Mouse (Mus musculus) neural tube, embryonic 10.5 days (tissue): ENCODE data around the gene Auh.

Experiments used
- DNase-seq: peaks from one replicate; pipeline ENCODE4 v3.0.0-alpha.2; 2017; ENCODE audit warnings: low spot score; ENCODE audit errors: extremely low spot score

The Auh gene

DNA sequence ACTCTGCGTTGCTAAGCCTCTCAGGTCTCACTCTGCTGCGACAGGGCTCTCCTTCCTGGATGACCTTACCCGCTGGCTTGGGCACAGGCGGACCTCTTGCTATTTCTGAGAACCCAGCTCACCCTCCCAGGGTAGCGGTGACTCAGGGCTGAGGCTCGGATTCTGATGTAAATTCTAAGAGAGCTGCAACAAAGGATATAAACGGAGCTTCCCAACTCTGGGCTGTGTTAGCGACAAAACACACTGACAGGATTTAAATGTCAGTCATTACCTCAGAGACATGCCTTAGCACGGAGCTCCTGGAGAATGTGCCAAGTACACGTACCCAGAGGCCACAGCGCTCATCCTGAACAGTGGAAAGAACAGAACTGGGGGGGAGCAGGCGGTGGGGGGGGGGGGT lies 49.6 kb downstream of the Auh start:
- no peak for DNase-seq

DNA sequence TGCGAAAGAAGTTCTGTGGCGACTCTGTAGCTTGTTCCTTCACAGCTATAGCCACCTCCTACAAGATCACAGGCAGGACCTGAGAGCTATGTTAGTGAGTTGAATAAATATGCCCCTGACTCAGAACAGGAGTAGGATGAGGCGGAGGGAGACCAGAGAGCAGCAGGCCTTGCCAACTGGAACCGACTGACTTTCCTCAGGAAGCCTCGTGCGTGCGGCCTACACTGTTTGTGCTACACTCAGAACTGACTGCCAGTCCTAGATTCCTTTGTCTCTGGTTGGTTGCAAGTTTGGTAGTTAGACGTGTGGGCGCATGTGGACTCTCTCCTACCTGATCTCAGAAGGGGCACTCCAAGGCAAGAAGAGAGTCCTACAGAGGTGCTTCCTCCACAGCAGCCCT lies 50.2 kb downstream of the Auh start:
- no peak for DNase-seq

DNA sequence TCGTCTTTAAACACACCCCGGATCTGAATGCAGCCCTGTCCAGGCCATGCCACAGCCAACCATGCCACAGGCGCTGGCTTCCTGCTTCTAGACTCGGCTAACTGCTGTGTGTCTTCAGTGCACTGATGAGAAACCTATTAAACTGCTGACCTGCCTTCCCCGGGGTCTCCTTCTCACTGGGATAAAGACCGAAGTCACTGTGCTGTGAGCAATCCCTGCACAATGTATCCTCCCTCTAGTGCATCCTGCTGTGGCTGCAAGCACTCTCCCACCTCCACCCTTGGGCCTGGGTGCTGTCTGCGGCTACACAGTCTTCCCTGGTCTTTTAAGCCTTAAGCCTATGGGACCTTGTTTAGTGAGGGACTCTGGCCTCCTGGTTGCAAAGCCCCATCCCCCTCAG lies 50.7 kb downstream of the Auh start:
- DNase-seq: no peak

DNA sequence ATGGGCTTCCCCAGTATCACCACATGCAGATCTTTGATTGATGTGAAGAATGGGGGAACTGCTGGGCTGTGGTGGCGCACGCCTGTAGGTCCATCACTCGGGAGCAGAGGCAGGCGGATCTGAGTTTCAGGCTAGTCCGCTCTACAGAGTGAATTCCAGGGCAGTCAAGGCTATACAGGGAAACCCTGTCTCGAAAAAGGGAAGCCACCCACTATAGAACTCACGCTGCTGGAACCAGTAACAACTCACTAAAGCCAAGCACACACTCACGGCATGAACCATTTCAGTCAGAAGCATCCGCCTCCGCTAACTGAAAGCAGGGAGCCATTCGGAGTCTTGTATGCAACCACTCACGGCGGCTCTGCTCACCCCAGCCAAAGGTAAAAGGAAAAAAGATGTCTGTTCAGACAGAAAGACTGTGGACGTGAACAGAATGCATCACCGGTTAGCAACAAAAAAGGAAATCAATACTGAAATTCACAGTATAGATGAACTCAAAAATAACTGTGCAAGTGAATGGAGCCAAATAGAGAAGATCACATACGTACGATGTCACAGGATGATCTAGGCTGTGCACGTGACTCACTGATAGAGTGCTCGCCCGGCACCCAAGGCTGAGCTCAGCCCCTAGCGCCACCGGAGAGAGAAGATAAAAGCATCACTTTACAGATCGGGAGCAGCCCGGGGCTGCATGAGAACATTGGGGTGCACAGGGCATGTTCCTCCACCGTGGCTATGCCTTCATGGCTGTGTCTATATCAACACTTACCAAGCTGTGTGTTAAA lies 53.7 kb downstream of the Auh start:
- DNase-seq: no peak

DNA sequence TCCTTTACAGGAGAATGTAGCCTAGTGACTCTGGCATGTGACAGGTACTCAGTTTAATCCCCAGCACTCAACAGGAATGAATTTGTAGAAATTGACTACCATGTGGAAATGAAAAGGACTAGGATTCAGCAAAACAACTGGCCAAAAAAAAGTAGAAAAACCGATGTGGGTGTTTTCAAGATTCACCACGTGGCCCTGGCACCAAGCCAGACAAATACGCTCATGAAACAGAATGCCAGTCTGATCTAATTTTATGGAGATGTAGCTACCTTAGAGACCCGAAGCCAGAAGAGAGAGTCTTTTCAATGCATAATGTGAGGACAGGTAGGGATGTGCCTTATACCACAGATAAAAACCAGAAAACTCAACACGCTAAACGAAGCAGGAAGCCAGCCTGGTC lies 54.4 kb downstream of the Auh start:
- DNase-seq: no peak

DNA sequence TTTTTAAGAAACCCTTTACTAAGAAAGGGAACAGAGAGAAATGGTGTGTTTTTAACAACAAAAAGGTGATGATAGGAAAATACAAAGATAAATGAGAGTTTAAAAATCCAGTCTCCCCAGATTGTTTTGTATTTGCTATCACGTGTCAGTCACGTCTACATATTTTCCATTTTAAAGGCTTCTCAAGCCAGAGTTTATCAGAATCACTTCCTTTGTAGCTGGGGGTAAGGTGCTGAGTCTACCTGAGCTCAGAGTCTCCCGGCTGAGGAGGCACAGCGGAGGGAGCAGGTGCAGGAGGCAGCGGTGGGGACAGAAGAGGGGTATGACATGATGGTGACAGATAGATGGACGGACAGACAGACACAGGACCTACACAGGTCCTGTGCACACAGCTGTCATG lies 55.1 kb downstream of the Auh start:
- DNase-seq: no peak

DNA sequence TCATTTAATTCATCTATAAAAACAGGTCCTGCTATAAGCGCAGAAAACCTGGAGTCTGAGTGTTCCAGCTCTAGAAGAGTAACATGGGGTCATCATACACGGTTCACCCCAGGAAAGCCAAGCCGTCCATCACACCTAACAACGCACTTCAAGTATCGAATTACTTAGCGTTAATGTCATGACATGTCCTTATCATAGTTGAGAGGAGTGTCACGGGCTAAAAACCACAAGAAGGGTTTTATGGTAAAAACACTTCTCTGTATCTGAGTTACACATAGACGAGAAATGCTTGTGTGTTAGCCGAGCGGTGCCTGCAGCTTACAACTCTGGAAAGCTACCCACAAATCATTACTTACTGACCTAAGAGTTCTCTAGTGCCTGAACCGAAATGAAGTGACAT lies 55.6 kb downstream of the Auh start:
- no peak for DNase-seq

DNA sequence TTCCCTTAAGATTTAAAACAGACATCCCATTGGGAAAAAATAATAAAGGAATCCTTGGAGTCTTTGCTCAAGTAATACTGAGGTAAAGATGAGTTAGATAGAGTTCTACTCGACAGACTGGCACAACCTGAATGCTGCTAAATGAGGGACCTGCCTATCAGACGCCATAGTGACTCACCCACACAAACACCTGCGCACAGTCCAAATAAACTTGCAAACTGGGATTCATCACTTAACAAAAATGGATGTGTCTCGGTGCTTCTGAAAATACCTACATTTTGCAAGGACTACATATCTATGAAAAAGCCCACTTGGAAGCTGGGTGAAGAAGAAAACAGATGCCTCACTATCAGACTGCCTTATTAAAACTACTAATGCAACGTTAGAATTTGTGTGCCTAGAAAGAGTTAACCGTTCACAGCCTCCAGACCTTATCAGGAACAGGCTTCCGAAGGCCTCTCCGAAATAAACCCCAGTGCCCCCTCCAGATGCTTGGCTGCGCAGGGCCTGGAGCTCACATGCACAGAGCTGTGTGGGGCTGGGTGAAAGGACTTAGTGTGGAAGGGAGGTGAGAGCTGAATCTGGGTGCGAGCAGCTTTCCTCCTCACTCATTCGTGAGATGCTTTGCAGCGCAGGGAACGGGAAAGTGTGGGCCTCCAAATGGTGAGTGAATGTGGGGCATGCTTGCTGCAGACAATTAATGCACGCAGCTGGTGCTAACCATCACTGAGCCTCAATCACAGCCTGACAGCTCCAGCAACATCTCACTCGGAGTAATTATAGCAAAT lies 63.3 kb downstream of the Auh start:
- DNase-seq: no peak

DNA sequence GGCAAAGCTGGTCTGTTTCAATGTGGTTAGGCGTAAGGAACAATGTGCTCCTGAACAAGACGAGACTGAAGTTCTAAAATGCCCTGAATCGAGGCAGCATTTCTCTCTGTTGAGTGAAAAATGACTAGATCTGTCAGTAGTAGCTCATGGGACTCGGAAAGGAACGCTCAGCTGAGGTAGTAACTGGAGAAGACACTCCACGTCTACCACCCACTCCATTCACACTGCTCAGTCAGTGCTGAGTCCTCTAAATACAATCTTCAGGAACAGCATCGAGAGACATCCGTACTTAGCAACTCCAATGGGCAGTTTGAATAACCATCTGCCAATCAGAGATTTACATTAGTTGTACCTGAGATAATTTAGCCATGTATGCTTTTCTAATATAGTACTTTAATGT lies 66.0 kb downstream of the Auh start:
- no peak for DNase-seq

DNA sequence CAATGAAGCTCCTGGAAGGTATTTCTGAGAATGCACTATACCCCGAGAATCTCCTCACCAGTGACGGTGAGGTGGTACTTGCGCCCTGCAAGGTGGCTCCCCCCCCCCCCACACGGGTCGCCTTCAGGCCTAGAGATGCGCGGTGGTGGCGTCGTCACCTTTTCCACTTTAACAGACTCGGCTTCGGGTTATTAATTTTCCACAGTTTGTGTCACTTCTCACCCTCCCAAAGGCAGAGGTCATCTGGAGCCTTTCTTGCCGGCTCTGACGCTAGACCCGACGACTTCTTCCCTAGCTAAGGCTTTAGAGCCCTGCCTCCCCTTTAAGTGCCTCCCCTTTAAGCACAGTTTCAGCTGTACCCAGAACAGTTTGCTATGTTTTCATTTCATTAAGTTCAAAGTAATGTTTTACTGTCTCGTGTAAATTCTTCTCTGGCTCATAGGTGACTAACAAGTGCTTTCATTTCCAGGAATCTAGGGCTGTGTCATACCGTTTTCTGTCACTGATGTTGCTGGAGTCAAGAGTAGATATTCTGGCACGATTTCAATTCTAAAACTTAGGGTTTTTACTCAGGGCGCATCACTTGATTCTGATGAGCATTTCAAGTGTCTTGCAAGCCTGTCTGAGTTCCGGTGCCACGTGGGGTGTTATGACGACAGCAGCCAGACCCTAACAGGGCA lies 69.3 kb downstream of the Auh start:
- DNase-seq: no peak

DNA sequence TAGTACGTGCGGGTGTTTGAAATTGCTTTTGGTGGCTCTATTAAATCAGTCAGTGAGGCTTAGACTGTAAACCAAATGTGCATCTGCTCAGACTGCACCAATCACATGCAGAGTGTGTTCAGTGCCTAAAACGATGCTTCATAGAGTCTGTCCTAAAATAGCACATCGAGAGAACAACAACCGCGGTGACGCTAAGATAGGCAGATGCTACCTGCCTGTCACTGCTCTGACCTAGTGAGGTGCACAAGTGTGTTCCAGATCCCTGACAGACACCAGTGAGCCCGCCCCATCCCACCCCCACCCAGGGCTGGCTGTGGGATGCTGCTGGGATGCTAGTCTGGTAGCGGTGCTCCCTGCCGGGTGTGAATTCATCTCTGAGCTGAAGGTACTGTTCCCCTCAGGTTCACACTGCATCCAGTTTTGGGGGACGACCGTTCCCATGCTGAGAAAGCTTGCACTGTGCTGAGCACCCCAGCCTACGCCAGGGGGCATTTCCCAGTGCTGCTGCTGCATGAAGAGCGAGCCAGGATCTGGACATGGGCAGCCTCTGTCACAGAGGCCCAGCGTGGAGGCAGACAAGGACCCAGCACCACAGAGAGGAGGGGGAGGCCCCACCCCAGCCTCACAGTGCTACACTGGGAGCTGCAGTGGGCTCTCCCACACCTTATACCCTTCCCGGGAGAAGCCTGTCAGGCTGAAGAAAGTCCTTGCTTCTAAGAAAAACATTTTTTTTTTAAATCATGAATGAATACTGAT lies 70.2 kb downstream of the Auh start:
- no peak for DNase-seq

DNA sequence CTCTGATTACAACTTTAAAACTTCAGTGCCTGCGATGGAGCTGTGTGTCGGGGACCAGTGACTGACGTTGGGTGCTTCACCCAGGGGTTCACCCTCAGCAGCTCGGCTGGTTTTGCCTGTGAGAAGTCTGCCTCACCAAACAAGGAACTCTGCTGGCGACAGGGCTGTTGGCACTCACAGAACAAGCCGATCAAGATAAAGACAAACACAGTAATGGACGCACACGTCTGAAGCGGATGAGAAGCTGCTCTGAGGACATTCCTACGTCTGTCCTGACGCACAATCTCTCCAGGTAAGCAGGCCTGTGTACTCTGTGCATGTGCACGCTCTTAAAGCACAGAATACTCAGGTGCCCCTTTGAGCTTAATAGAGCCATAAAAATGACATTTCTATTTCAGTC lies 71.1 kb downstream of the Auh start:
- no peak for DNase-seq

DNA sequence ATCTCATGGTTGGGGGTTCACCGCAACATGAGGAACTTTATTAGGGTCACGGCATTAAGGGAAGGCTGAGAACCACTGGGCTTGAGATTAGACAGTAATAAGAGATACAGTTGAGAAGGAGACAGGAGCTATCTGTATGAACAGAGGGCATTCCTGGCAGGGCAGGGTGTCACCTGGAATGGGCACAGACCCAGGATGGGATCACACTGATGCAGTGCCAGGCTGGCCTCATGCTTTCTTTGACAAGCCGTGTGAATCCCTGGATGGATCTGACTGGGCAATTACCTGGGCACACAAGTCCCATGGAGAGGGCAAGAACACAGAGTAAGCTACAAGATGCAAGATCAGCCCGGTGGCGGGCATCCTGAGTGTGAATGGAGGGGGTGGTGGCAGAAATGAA lies 71.7 kb downstream of the Auh start:
- no peak for DNase-seq

DNA sequence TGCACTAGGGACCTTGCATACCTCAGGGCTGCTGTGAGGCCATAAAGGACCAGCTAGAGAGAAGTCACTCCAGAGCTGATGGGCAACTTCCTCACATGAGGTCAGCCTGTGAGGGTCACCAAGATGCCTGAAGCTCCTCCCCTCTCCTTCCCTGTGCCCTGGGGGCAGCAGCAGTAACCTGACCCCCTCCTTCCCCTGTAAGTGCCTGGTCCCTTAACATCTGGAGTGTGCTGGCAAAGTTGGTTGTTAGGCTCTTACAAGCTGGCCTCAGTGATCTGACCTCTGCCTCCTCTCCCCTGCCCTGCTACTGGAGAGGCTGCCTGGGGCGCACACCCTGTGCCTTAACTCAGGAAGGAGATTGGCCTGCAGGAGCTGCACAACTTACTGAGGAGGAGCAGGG lies 75.9 kb downstream of the Auh start:
- no peak for DNase-seq

DNA sequence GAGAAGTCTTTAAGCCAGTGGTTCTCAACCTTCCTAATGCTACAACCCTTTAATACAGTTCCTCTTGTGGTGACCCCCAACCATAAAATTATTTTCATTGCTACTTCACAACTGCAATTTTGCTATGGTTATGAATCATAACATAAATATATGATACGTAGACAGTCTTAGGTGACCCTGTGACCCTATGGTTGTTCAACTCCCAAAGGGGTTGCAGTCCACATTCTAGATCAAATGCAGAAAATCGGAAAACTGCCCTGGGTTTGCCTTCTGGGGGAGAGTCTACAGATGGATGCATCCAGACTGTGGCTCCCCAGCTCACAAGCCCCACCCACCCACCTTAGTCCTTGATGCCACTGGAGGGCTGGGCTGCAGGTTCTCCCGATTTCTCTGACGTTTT lies 77.6 kb downstream of the Auh start:
- DNase-seq: no peak

DNA sequence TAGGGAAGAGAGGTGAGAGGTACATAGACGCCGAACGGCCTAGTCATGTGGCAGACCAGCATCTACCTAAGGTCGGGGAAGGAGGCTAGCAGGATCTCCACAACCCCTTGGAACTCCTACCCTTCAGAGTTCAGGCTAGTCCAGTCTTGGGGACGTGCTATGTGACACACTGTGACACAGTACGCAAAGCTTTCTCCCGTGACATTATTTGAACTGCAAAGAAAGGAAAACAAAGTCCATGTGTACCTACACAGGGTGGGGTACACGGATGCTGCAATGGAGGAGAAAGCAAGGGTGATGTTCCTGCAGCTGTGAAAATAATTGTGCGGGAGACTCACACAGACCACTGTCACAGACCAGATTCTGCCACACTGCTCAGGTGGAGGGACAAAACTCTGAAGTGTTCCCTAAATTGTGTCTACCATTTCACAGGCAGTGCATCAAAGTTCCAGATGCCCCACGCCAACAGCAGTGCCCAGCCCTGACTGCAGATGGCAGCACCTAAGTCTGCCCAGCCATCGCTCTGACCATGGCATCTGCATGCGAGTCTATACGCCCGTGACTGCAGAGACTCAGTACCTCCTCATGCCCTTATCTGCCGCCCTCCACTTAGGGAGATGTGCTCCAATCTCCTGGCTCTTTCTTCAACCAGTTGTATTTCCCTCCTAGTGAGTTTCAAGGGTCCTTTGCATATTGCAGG lies 79.3 kb downstream of the Auh start:
- no peak for DNase-seq

DNA sequence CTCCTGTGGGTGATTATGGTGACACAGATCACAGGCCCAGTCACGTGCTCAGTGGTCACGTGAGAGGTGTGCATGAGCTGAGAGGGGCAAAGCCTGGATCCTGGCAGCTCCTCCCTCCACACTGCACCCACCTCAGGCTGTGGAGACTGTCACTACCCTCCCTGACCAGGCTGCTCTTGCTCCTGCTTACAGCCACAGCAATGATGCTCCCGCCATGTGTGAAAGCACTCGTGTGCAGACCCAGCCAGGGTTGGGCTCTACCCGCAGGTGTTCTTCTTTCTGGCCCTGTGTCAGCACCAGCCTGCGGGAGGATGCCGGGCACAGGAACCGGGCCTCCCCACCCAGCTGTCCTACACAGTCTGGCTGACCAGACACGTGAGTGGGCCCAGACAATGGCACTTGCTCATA lies 80.1 kb downstream of the Auh start:
- no peak for DNase-seq

DNA sequence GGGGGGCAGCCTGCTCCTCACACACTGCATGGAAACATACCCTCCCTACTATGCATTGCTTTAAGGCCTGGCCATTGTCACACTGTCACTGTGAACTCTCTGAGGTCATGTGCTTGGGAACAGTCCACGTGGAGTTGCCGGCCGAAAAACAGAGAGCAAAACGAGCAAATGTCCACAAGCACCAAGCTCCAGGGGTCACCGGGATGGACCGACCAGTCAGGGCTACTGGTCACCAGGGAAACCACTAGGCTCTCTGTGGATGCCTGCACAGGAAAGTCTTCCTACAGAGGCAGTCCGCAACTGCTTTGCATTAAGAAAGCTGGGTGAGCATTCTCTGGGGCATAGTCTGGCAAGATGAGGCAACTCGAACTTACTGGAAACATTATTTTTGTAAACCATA lies 82.0 kb downstream of the Auh start:
- DNase-seq: no peak

DNA sequence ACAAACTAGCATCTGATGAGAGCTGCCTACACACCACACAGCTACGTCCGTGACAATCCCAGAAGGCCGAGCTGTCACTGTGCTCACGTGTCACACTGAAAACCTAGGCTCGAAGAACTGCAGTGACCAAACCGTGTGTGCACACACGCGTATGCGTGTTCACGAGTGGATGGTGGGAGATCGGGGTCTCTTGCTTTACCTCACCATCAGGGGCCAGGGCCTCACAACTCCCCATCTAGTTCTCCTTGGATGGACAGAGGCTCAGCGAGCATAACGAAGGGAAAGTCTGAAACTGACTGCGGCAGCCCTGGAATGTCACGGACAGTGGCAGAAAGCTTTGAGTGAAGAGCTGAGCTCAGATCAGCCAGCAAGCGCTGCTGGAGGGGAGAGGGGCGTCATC lies 82.4 kb downstream of the Auh start:
- DNase-seq: no peak

DNA sequence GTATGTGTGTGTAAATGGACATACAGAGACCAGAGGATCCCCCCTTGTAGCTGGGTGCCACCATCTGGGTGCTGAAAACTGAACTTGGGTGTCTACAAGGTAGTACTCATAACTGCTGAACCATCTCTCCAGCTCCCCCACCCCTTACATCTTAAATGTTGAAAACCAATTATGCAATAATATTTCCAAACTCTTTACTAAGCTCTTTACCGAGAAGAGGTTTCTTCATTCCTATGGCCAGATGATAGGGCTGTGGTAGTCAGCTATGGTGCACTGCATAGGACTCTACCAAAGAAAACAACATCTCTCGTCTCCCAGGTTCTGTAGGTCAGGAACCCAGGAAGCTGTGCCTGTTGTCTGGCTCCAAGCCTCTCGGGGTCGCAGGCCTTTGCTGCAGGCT lies 83.9 kb downstream of the Auh start:
- DNase-seq: no peak

DNA sequence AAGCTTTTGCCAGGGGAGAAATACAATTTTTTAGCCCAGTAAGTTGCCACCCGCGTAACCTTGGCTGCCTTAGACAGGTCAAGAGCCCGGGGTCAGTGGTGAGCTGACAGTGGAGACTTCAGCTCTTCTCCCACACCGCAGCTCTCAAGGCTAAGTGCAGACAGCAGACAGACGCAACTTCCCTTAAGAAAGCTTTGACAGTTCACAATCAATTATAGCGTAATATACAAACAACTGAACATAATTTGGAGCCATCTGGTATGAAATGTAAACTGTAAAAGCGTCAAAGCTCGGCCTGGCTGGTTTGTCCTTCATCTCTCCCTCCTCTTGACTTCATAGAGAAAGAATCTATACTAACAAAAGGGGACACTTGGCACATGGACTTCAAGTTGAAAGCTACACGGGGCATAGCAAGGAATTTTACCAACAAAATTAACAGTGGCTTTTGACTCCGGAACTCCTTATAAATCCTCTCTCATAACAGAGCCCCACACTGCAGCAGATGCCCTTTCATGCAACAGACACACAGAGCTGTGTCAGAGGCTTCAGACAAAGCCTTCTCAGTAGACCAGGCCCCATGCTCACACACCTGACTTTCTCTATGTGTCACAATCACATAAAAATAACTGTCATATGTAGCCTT lies 85.8 kb downstream of the Auh start:
- DNase-seq: no peak
